In genomic region chr11:115419531-115420237, GRCm38 (mm10) we compare ENCODE assay signal across 8 mouse cellular contexts. TPM values are rescaled to one million over a fixed set of nuclear protein-coding genes. Genes with fewer than 3 reads are reported as not detected.
DNase-seq lines count a peak whose midpoint lies in the region; ATAC-seq and TF ChIP-seq lines count a peak whose summit lies in the region.

Gene Atp5h (minus strand): TSS chr11:115419962.
Gene Kctd2 (plus strand): TSS chr11:115420128.

- TF ChIP-seq CTCF in CH12.LX (conservative IDR thresholded peaks at IDR 0.05 in 1 of 2, IDR thresholded peaks at IDR 0.05 in 1 of 2; ENCODE audit: low read depth in 2 of 2, low read length in 2 of 2): no peak
- TF ChIP-seq CTCF in heart, postnatal 0 days (IDR thresholded peaks at IDR 0.05; ENCODE audit: low read depth): no peak
- no peak for TF ChIP-seq CTCF in testis, adult 2 months (IDR thresholded peaks at IDR 0.05; ENCODE audit: control insufficient read depth, insufficient read depth, insufficient replicate concordance, low read depth, low read length)

- peak; percentile 97 for DNase-seq in CH12.LX (ENCODE audit: extremely low read depth)
- DNase-seq in c-Kit-positive CD71-positive TER-119-negative erythroid progenitor cells, embryonic 14.5 days (ENCODE audit: low read depth): peak; percentile 93
- peak; percentile 97 for DNase-seq in heart, postnatal 0 days (ENCODE audit: low spot score)
- peak; percentile 92 to 96 for DNase-seq in kidney, postnatal 4 days

- peaks cover 27% of the 10 kb centered on the region for H3K79me2 ChIP-seq in CH12.LX (replicated peaks; ENCODE audit: control insufficient read depth, extremely low read depth, insufficient read depth, poor library complexity, severe bottlenecking)

- in situ Hi-C loops in CH12.LX (cut with MboI; ENCODE audit: low pct_ligation_motif_present, low pct_unique_long_range_greater_than_20kb, low sequenced_read_pairs): loop anchor here (10.0 kb wide), 1 partner anchor 55 kb away; the partner anchor contains the start of gene Armc7

- peak; percentile 98 for ATAC-seq in forebrain, embryonic 12.5 days (ENCODE audit: low FRiP score)
- peak; percentile 96 for ATAC-seq in heart, postnatal 0 days (ENCODE audit: insufficient read depth, low read depth)
- peak; percentile 98 for ATAC-seq in liver, embryonic 16.5 days (ENCODE audit: low read depth)
- peak; percentile 98 for ATAC-seq in neural tube, embryonic 13.5 days (ENCODE audit: low read depth)

- no peak for TF ChIP-seq RAD21 in CH12.LX (IDR thresholded peaks at IDR 0.05; ENCODE audit: low read depth, low read length)

- dilution Hi-C loops in CH12.LX (cut with MboI; ENCODE audit: extremely low pct_ligation_motif_present, extremely low pct_unique_long_range_greater_than_20kb, low sequenced_read_pairs): no loop called here

- TF ChIP-seq EP300 in CH12.LX (IDR thresholded peaks at IDR 0.05; ENCODE audit: low read length): no peak
- TF ChIP-seq EP300 in heart, postnatal 0 days (IDR thresholded peaks at IDR 0.05; ENCODE audit: low read depth): no peak

- H3K4me1 ChIP-seq in CH12.LX (ENCODE audit: control insufficient read depth in 1 of 2, insufficient read depth in 2 of 2): peaks cover 3 to 52% of the 10 kb centered on the region in 2 experiments
- H3K4me1 ChIP-seq in forebrain, embryonic 12.5 days: peaks cover 32% of the 10 kb centered on the region
- peaks cover 40% of the 10 kb centered on the region for H3K4me1 ChIP-seq in heart, postnatal 0 days (ENCODE audit: control insufficient read depth, insufficient read depth)
- peaks cover 24% of the 10 kb centered on the region for H3K4me1 ChIP-seq in liver, embryonic 16.5 days (ENCODE audit: control insufficient read depth, low read depth, low read length)
- H3K4me1 ChIP-seq in neural tube, embryonic 13.5 days (replicated peaks): peaks cover 34% of the 10 kb centered on the region
- peaks cover 8% of the 10 kb centered on the region for H3K4me1 ChIP-seq in testis, adult 2 months (ENCODE audit: control insufficient read depth, insufficient read depth, low read length)

- peak within 1 kb of the TSS; percentile 93 for H3K4me2 ChIP-seq in CH12.LX (ENCODE audit: insufficient read depth, low read depth, poor library complexity, severe bottlenecking)
- peak within 1 kb of the TSS; percentile 97 for H3K4me2 ChIP-seq in forebrain, embryonic 12.5 days
- H3K4me2 ChIP-seq in heart, postnatal 0 days (ENCODE audit: low read depth, low read length): peak within 1 kb of the TSS; percentile 94
- H3K4me2 ChIP-seq in liver, embryonic 16.5 days (ENCODE audit: low read depth, low read length): peak within 1 kb of the TSS; percentile 96
- peak within 1 kb of the TSS; percentile 93 for H3K4me2 ChIP-seq in neural tube, embryonic 13.5 days

- no peak within 1 kb of the TSS for H3K27ac ChIP-seq in CH12.LX (ENCODE audit: insufficient read depth, low read depth)
- H3K27ac ChIP-seq in forebrain, embryonic 12.5 days: peak within 1 kb of the TSS; percentile 92
- peak within 1 kb of the TSS; percentile 89 for H3K27ac ChIP-seq in heart, postnatal 0 days (ENCODE audit: low read depth)
- H3K27ac ChIP-seq in liver, embryonic 16.5 days (ENCODE audit: low read length): peak within 1 kb of the TSS; percentile 82
- peak within 1 kb of the TSS; percentile 88 for H3K27ac ChIP-seq in neural tube, embryonic 13.5 days (replicated peaks)
- H3K27ac ChIP-seq in testis, adult 2 months (ENCODE audit: control insufficient read depth, insufficient read depth, low read depth, low read length): peak within 1 kb of the TSS; percentile 94

- H3K4me3 ChIP-seq in CH12.LX (replicated peaks in 1 of 3; ENCODE audit: low read depth in 2 of 3, low read length in 2 of 3, poor library complexity in 1 of 3): peak within 1 kb of the TSS; percentile 81 to 99 (median 84)
- H3K4me3 ChIP-seq in forebrain, embryonic 12.5 days (replicated peaks): peak within 1 kb of the TSS; percentile 95
- peak within 1 kb of the TSS; percentile 87 for H3K4me3 ChIP-seq in heart, postnatal 0 days (ENCODE audit: low read depth, low read length)
- H3K4me3 ChIP-seq in liver, embryonic 16.5 days (ENCODE audit: low read depth, low read length): peak within 1 kb of the TSS; percentile 91
- H3K4me3 ChIP-seq in neural tube, embryonic 13.5 days: peak within 1 kb of the TSS; percentile 92
- peak within 1 kb of the TSS; percentile 90 for H3K4me3 ChIP-seq in testis, adult 2 months (ENCODE audit: control insufficient read depth, low read depth, low read length)

- peak; percentile 93 for TF ChIP-seq POLR2A in CH12.LX (IDR thresholded peaks at IDR 0.05; ENCODE audit: low read depth, low read length)
- peak; percentile 78 for TF ChIP-seq POLR2A in testis, adult 2 months (IDR thresholded peaks at IDR 0.05; ENCODE audit: control insufficient read depth, low read depth, low read length)

- H3K9me3 ChIP-seq in CH12.LX (replicated peaks; ENCODE audit: low read length): no peaks in the 10 kb centered on the region
- H3K9me3 ChIP-seq in forebrain, embryonic 12.5 days: no peaks in the 10 kb centered on the region
- H3K9me3 ChIP-seq in heart, postnatal 0 days (replicated peaks; ENCODE audit: control insufficient read depth, low read length): no peaks in the 10 kb centered on the region
- H3K9me3 ChIP-seq in liver, embryonic 16.5 days (replicated peaks; ENCODE audit: control insufficient read depth, low read length): no peaks in the 10 kb centered on the region
- no peaks in the 10 kb centered on the region for H3K9me3 ChIP-seq in neural tube, embryonic 13.5 days

- no peaks in the 10 kb centered on the region for H3K27me3 ChIP-seq in CH12.LX (replicated peaks)
- no peaks in the 10 kb centered on the region for H3K27me3 ChIP-seq in forebrain, embryonic 12.5 days
- no peaks in the 10 kb centered on the region for H3K27me3 ChIP-seq in heart, postnatal 0 days (ENCODE audit: control insufficient read depth, insufficient read depth, low read length)
- no peaks in the 10 kb centered on the region for H3K27me3 ChIP-seq in liver, embryonic 16.5 days (ENCODE audit: control insufficient read depth, insufficient read depth, low read depth, low read length)
- no peaks in the 10 kb centered on the region for H3K27me3 ChIP-seq in neural tube, embryonic 13.5 days
- no peaks in the 10 kb centered on the region for H3K27me3 ChIP-seq in testis, adult 2 months (ENCODE audit: control insufficient read depth, insufficient read depth, low read length)

- H3K36me3 ChIP-seq in CH12.LX (replicated peaks in 1 of 2; ENCODE audit: control insufficient read depth in 1 of 2, insufficient read depth in 1 of 2, low read length in 1 of 2): peaks cover 21 to 54% of the 10 kb centered on the region in 2 experiments
- peaks cover 50% of the 10 kb centered on the region for H3K36me3 ChIP-seq in forebrain, embryonic 12.5 days (replicated peaks)
- peaks cover 41% of the 10 kb centered on the region for H3K36me3 ChIP-seq in heart, postnatal 0 days (replicated peaks; ENCODE audit: control insufficient read depth, insufficient read depth, low read length)
- H3K36me3 ChIP-seq in liver, embryonic 16.5 days (ENCODE audit: control insufficient read depth, insufficient read depth): peaks cover 18% of the 10 kb centered on the region
- peaks cover 55% of the 10 kb centered on the region for H3K36me3 ChIP-seq in neural tube, embryonic 13.5 days
- peaks cover 3% of the 10 kb centered on the region; the same call in 1 of the 2 replicates for H3K36me3 ChIP-seq in testis, adult 2 months (ENCODE audit: control insufficient read depth, insufficient read depth, low read length)

- peak within 1 kb of the TSS; percentile 85 for H3K9ac ChIP-seq in CH12.LX (ENCODE audit: insufficient read depth, low read depth)
- H3K9ac ChIP-seq in forebrain, embryonic 12.5 days: peak within 1 kb of the TSS; percentile 98
- H3K9ac ChIP-seq in heart, postnatal 0 days (replicated peaks; ENCODE audit: low read depth, low read length): peak within 1 kb of the TSS; percentile 92
- peak within 1 kb of the TSS; percentile 94 for H3K9ac ChIP-seq in liver, embryonic 16.5 days (ENCODE audit: low read depth, low read length)
- H3K9ac ChIP-seq in neural tube, embryonic 13.5 days: peak within 1 kb of the TSS; percentile 96

- under 1% methylated on average over 55 of the region's 56 CpGs for WGBS in forebrain, embryonic 12.5 days
- WGBS in heart, postnatal 0 days: under 1% methylated on average over 44 of the region's 56 CpGs
- 0% methylated on average over 56 of the region's 56 CpGs for WGBS in liver, embryonic 16.5 days (ENCODE audit: insufficient replicate concordance)
- WGBS in neural tube, embryonic 13.5 days: under 1% methylated on average over 56 of the region's 56 CpGs

TF ChIP-seq in CH12.LX, 34 proteins besides CTCF, POLR2A, EP300 and RAD21 (continues in another document):
- TF ChIP-seq MAFK (IDR thresholded peaks at IDR 0.05; ENCODE audit: insufficient replicate concordance, low read length) (no peak), ELF1 (IDR thresholded peaks at IDR 0.05; ENCODE audit: low read depth, low read length) (peak; percentile 88), ZKSCAN1 (IDR thresholded peaks at IDR 0.05; ENCODE audit: borderline replicate concordance, low read depth, low read length) (no peak), MAX (IDR thresholded peaks at IDR 0.05; ENCODE audit: low read length) (no peak; the same call in 1 of the 2 replicates), MYC (IDR thresholded peaks at IDR 0.05; ENCODE audit: low read depth, low read length) (no peak)

RNA-seq across cellular contexts. Expression of gene Atp5h, which starts in this region (rescaled TPM):
- total RNA-seq in CH12.LX (2012; rRNA removed) (500 and 564 TPM in 2 replicates), CH12.LX (2014; rRNA removed) (671 and 759 TPM in 2 replicates)
- polyA plus RNA-seq in CH12.LX (2012; ENCODE audit: insufficient read length, low read depth): 711 and 734 TPM in 2 replicates
- 843 and 857 TPM in 2 replicates for polyA plus RNA-seq in forebrain, embryonic 12.5 days (2016; fragmentation: Nextera tagmentation; extraction: Ambion mirVana)
- total RNA-seq in heart, postnatal 0 days (2014; rRNA removed; ENCODE audit: low replicate concordance): 991 and 1,040 TPM in 2 replicates
- polyA plus RNA-seq in heart, postnatal 0 days (2015; fragmentation: Nextera tagmentation; extraction: Ambion mirVana): 4,106 and 4,345 TPM in 2 replicates
- polyA plus RNA-seq in liver, embryonic 16.5 days (2015; fragmentation: Nextera tagmentation; extraction: Ambion mirVana): 482 and 528 TPM in 2 replicates
- polyA plus RNA-seq in neural tube, embryonic 13.5 days (2015; fragmentation: Nextera tagmentation; extraction: Ambion mirVana): 920 and 1,025 TPM in 2 replicates
- polyA plus RNA-seq in testis, adult 2 months (2012; rRNA removed): 145 and 166 TPM in 2 replicates

RNA-seq across cellular contexts. Expression of gene Kctd2, which starts in this region (rescaled TPM):
- total RNA-seq in CH12.LX (2012; rRNA removed): 10.0 and 14.0 TPM in 2 replicates
- total RNA-seq in CH12.LX (2014; rRNA removed): 6.8 and 8.5 TPM in 2 replicates
- polyA plus RNA-seq in CH12.LX (2012; ENCODE audit: insufficient read length, low read depth): 13.3 and 13.7 TPM in 2 replicates
- polyA plus RNA-seq in forebrain, embryonic 12.5 days (2016; fragmentation: Nextera tagmentation; extraction: Ambion mirVana): 23.9 and 29.8 TPM in 2 replicates
- total RNA-seq in heart, postnatal 0 days (2014; rRNA removed; ENCODE audit: low replicate concordance): 8.3 and 8.4 TPM in 2 replicates
- 15.1 and 15.6 TPM in 2 replicates for polyA plus RNA-seq in heart, postnatal 0 days (2015; fragmentation: Nextera tagmentation; extraction: Ambion mirVana)
- 0.70 and 1.0 TPM in 2 replicates for polyA plus RNA-seq in liver, embryonic 16.5 days (2015; fragmentation: Nextera tagmentation; extraction: Ambion mirVana)
- 22.9 and 23.5 TPM in 2 replicates for polyA plus RNA-seq in neural tube, embryonic 13.5 days (2015; fragmentation: Nextera tagmentation; extraction: Ambion mirVana)
- 11.8 and 13.6 TPM in 2 replicates for polyA plus RNA-seq in testis, adult 2 months (2012; rRNA removed)
